9 mouse cellular contexts compared by ENCODE assay signal in genomic region chr8:103441163-103441562, GRCm38 (mm10).
A peak's percentile ranks its signal among the peaks of the same experiment; 100 is the strongest.
DNase-seq lines count a peak whose midpoint lies in the region; ATAC-seq and TF ChIP-seq lines count a peak whose summit lies in the region.
"Had no signal": no experiment of that assay in that cellular context is flagged by ENCODE, and none has a peak within 500 bp of the region (broad histone marks: within the 10 kb centered on the region; RNA-seq: fewer than 3 reads in every experiment).

No protein-coding gene starts in this region.

- 62% methylated on average over 5 of the region's 5 CpGs for WGBS in heart, adult 2 months
- 67% methylated on average over 5 of the region's 5 CpGs for WGBS in heart, embryonic 10.5 days
- WGBS in forebrain, embryonic 16.5 days = 71% methylated on average over 5 of the region's 5 CpGs

- H3K27me3 ChIP-seq in heart, adult 2 months (ENCODE audit: control insufficient read depth, insufficient read depth, low read length) = no peaks in the 10 kb centered on the region
- H3K27me3 ChIP-seq in heart, embryonic 10.5 days (ENCODE audit: insufficient read depth, poor library complexity, severe bottlenecking) = no peaks in the 10 kb centered on the region
- H3K27me3 ChIP-seq in forebrain, embryonic 16.5 days (replicated peaks; ENCODE audit: control insufficient read depth, insufficient read depth, low read length) = no peaks in the 10 kb centered on the region
- H3K27me3 ChIP-seq: limb, embryonic 15.5 days had no signal

- no peak overlapping the region for H3K4me2 ChIP-seq in forebrain, embryonic 16.5 days (ENCODE audit: low read length)
- H3K4me2 ChIP-seq: limb, embryonic 15.5 days had no signal

- no peak for ATAC-seq in forebrain, embryonic 16.5 days
- no peak for ATAC-seq in megakaryocyte progenitor cell, adult 5-6 weeks (replicated peaks; ENCODE audit: poor library complexity)

- H3K9ac ChIP-seq in heart, adult 2 months (ENCODE audit: low read depth, low read length) = no peak overlapping the region
- no peak overlapping the region for H3K9ac ChIP-seq in forebrain, embryonic 16.5 days (replicated peaks; ENCODE audit: low read depth, low read length)
- H3K9ac ChIP-seq: limb, embryonic 15.5 days had no signal

- H3K9me3 ChIP-seq in heart, embryonic 10.5 days = no peaks in the 10 kb centered on the region
- no peaks in the 10 kb centered on the region for H3K9me3 ChIP-seq in forebrain, embryonic 16.5 days (ENCODE audit: control insufficient read depth, low read length)
- H3K9me3 ChIP-seq: limb, embryonic 15.5 days had no signal

- H3K4me3 ChIP-seq in heart, adult 2 months = no peak overlapping the region
- H3K4me3 ChIP-seq in heart, embryonic 10.5 days = no peak overlapping the region
- no peak overlapping the region for H3K4me3 ChIP-seq in forebrain, embryonic 16.5 days (replicated peaks; ENCODE audit: low read length)
- H3K4me3 ChIP-seq: limb, embryonic 15.5 days had no signal

- no peak for TF ChIP-seq POLR2A in heart, adult 2 months (IDR thresholded peaks at IDR 0.05; ENCODE audit: insufficient read depth, low read depth, low read length)

- DNase-seq in heart, adult 2 months = no peak
- no peak for DNase-seq in heart, embryonic 10.5 days (ENCODE audit: low spot score)
- peak; percentile 25 to 38 for DNase-seq in right cerebral cortex, adult 2 months (ENCODE audit: low spot score in 2 of 2)
- DNase-seq in right cerebral cortex, postnatal 36 days (ENCODE audit: low spot score in 2 of 2) = no peak
- DNase-seq in layer of hippocampus, adult 9-11 months = peak; percentile 18
- no peak for DNase-seq in thymus, postnatal 4 days

- no peaks in the 10 kb centered on the region for H3K36me3 ChIP-seq in heart, adult 2 months (ENCODE audit: control insufficient read depth, insufficient read depth, low read length)
- no peaks in the 10 kb centered on the region for H3K36me3 ChIP-seq in heart, embryonic 10.5 days
- H3K36me3 ChIP-seq in forebrain, embryonic 16.5 days (ENCODE audit: control insufficient read depth, insufficient read depth) = no peaks in the 10 kb centered on the region
- H3K36me3 ChIP-seq: limb, embryonic 15.5 days had no signal

- no peak for TF ChIP-seq EP300 in heart, adult 2 months (IDR thresholded peaks at IDR 0.05; ENCODE audit: insufficient read depth, low read depth, low read length)

- intact Hi-C loops in heart, adult 2 months (cut with DNase I) = no loop called here

- no peaks in the 10 kb centered on the region for H3K79me2 ChIP-seq in heart, adult 2 months (replicated peaks; ENCODE audit: control insufficient read depth, insufficient read depth, low read length)

- TF ChIP-seq CTCF in heart, adult 2 months (IDR thresholded peaks at IDR 0.05) = peak; percentile 42

- no peak overlapping the region for H3K27ac ChIP-seq in heart, adult 2 months
- no peak overlapping the region for H3K27ac ChIP-seq in heart, embryonic 10.5 days
- H3K27ac ChIP-seq in forebrain, embryonic 16.5 days (ENCODE audit: low read length) = no peak overlapping the region
- H3K27ac ChIP-seq: limb, embryonic 15.5 days had no signal

- peaks cover 3% of the 10 kb centered on the region for H3K4me1 ChIP-seq in heart, adult 2 months (ENCODE audit: control insufficient read depth, insufficient read depth, low read length)
- peaks cover 33% of the 10 kb centered on the region for H3K4me1 ChIP-seq in heart, embryonic 10.5 days
- no peaks in the 10 kb centered on the region for H3K4me1 ChIP-seq in forebrain, embryonic 16.5 days (replicated peaks; ENCODE audit: control insufficient read depth, insufficient read depth, low read length)

Comparison
In these comparisons a context has a peak if more than half of its experiments do, and no peak if none do; other contexts are left out.
1. DNase-seq: peak in right cerebral cortex, adult 2 months (2 of 2) and layer of hippocampus, adult 9-11 months (single experiment); none in heart, adult 2 months (0 of 2), heart, embryonic 10.5 days (single experiment), right cerebral cortex, postnatal 36 days (0 of 2) and thymus, postnatal 4 days (single experiment).